Mouse (Mus musculus): Measurements from ENCODE around the gene Slc15a2.
A peak's percentile ranks its signal among the peaks of the same experiment; 100 is the strongest.

The Slc15a2 gene

DNA sequence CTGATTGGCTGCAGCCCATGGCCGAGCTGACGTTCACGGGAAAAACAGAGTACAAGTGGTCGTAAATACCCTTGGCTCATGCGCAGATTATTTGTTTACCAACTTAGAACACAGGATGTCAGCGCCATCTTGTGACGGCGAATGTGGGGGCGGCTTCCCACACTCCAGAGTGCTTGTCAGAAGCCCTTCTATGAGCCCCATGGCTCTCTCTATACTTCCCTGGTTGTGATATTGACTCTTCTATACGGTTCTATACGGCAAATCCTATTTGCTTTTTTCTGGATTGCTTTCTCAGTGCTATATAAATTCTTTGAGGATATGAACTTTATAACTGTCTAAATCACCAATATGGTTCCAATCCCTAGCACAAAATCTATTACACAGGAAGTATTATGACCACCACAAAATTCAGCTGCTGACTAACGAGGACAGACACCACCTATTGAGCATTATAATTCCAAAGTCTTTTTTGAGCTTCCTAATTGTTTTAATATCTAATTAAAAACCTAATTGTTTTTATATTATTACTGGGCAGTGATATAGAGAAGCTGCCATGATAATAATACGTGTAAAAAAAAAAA lies 14.5 kb downstream of the Slc15a2 start:
- DNase-seq (ENCODE audit: low read depth, low spot score), result peak; percentile 71

DNA sequence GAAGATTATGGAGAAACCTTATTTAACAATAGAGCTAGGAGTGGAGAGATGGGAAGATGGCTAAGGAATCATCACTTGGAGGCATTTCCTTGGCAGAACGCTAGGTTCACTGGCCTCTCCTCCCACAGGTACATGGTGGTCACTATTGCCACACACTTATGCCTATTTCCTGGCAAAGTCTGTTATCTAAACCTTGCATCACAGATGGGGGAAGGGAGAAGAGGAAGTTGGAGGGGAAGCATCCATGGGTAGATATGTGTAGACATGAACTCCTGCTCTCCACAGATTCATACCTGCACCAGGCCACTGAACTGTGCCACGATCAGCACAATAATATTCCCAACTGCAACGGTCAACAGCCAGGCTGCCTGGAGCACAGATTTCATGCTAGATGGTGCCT lies 32.8 kb downstream of the Slc15a2 start:
- no peak for DNase-seq (ENCODE audit: low read depth, low spot score)

DNA sequence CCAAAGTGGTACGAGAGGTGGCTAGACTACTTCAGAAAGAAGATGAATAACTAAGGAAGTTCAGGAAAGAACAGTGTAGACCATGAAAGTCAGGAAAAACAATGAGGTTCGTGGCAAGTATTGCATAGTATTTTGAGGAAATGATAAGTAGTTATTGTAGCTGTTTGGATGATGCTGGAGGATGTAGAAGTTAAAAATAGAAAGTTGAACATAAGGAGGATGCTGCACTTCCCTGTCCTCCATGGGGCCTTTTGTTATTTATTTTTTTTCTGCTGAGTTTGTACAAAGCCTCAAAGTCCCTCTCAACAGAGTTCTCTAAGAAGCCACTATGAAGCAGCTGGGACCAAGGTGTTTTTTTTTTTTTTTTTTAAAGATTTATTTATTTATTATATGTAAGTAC lies 37.0 kb downstream of the Slc15a2 start:
- no peak for DNase-seq (ENCODE audit: low read depth, low spot score)

DNA sequence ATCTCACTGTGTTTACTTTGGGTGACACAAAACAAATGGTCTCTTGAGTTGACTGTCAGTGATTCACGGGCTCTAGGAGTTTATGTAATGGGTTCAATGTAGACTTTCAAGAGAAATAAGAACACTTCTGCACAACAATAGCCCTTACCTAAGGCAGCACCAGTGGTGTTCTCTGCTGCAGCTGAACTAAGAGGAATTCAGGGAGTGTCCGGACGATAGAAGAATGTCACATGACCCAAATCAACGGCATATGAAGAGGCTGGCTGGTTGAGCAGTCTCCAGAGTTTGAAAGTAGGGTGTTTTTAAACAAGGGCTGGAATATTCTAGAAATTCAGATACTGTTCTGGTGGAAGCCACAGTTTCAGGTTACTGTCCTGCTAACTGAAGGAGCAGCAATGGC lies 37.7 kb downstream of the Slc15a2 start:
- DNase-seq (ENCODE audit: low read depth, low spot score), result no peak

DNA sequence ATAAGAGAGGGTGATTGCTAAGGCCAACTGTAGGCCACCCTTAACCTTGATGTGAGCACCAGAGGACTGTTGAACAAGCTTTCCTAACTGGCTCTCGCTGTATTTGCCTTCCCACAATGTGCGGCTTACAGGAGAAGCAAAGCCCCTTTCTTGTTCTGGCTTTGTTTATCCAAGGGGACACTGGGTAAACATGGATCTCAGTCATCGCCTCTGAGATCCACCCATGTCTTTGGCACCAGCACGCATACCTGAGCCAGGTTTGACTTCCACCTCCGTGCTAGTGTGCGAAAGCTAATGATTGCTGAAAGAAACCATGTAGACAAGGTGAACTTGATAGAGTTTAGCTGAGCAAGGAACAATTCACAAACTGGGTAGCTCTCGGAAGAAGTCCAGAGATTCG lies 41.2 kb downstream of the Slc15a2 start:
- DNase-seq (ENCODE audit: low read depth, low spot score), result no peak

DNA sequence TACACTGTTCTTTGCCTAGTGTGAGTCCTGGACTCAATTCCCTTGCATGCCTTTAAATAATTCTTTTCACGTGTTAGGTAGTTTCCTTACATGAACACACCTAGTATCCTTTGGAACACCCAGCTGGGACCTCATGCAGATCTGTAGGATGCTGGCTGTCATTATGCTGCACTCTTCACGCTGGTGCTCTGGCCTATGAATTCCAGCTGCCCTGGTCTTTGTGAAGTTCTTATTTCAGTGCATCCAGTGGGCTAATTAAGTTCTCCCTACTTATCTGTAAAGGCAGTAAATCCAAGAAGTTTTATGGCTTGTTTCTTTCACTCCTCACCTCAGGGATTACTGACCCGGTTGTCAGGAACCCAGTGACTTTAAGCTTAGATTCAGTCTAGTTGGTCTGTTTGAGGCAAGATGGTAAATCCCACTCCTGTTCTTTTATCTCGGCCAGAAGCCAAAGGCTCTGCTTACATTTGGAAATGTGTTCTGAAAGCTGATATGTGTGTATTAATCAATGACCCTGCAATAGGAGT lies 45.3 kb downstream of the Slc15a2 start:
- DNase-seq (ENCODE audit: low read depth, low spot score), result no peak

DNA sequence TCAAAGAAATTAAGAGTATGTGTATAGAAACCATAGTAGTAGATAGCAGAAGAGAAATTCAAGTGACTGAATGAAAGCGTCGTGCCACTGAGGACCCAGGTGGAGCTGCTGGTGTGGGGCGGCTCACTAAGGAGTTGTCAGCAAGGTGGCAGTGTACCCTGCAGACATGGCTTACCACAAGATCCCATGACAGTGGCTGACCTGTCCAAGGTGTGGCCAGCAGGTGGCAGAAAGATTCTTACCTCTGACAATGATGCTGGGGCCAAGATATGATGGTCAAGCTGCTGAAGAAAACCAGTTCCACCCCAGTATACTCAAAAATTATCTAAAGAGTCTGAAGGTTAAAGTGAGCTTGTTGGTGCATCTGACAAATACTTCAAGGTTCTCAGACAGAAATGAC lies 49.3 kb downstream of the Slc15a2 start:
- DNase-seq (ENCODE audit: low read depth, low spot score), result no peak

DNA sequence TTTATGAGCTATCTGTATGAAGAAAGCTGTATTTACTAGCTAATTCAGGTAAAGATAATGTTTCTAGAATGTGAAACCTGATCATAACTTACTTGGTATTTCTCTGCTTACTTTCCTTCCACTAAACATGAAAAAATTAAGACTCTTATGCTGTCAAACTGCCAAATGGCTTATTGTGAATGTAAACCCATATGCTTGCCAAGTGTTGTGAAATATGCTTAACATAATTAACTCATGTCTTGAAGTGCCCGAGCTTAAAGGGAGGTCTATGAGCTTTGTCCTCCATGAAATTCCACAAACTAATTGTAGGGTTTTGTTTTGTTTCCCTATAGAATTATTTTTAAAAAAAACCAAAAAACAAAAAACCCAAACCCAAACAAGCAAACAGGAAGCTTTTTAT lies 50.9 kb downstream of the Slc15a2 start:
- no peak for DNase-seq (ENCODE audit: low read depth, low spot score)

DNA sequence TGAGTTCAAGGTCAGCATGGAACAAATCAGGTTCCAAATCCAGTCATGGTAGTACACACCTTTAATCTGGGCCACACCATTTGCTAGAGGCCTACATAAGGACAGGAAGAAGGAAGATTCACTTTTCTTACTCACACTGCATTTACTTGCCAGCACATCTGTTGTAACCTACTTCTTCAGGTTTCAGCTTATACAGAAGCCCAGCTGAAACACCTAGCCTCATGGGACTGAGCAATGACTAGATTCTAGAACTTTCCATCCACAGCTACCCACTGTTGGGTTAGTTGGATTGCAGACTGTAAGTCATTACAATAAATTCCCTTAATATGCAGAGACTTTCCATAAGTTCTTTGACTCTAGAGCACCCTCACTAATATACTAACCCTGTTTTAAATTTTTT lies 52.2 kb downstream of the Slc15a2 start:
- no peak for DNase-seq (ENCODE audit: low read depth, low spot score)

DNA sequence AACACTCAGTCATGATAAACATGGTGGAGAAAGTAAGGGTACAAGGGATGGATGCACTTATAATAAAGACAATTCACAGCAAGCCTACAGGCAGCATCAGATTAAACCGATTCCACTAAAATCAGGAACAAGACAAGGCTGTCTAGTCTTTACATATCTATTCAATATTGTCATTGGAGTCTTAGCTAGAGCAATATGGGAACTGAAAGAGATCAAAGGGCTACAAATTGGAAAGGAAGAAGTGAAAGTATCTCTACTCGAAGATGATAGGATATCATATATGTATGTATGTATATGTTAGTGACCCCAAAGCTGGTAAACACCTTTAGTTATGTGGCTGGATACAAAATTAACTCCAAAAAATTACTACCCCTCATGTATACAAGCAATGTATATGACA lies 55.8 kb downstream of the Slc15a2 start:
- DNase-seq (ENCODE audit: low read depth, low spot score), result no peak

DNA sequence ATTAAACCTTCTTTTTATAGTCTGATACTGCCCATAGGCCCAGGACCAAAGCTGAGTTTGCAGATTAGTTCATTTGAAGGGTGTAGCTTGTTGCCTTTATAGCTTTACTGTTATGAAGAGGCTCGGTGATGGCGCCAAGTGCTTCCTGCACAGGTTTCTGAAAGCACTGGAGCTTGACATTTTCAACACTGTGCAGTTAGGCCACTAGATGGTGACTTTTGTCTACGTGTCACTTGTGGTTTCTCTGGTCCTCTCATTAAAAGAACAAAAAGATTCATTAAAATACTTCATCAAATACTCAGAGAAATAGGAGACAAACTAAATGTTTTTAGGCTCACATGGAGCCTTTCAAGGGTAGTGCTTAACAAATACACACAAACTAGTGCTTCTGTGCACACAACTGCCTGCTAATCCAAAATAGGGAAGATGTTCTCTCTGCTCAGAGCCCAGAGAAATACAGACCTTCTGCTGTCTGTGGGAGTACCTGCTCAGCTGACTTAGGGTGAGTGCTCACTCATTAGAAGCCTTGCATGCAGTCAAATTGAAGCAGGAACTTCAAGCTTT lies 60.8 kb downstream of the Slc15a2 start:
- DNase-seq (ENCODE audit: low read depth, low spot score), result peak; percentile 7

DNA sequence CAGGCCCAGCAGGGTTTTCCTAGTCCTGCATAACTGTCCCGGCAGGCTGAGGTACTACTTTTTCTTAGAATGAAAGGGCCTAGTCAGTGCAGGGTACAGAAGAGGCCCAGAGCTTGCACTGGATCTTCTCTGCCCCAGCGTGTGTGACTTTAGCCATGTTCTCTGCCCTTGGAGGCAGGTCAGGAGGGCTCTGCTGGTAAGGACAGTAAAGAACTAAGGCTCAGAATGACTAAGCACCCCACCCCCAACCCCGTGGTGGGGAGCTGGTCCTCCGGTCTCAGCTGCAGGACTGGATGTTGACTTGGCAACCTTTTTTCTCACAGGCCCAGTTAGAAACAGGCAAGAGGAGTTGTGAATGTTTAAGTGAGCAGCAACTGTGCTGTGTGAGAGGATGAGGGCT lies 62.0 kb downstream of the Slc15a2 start:
- no peak for DNase-seq (ENCODE audit: low read depth, low spot score)

DNA sequence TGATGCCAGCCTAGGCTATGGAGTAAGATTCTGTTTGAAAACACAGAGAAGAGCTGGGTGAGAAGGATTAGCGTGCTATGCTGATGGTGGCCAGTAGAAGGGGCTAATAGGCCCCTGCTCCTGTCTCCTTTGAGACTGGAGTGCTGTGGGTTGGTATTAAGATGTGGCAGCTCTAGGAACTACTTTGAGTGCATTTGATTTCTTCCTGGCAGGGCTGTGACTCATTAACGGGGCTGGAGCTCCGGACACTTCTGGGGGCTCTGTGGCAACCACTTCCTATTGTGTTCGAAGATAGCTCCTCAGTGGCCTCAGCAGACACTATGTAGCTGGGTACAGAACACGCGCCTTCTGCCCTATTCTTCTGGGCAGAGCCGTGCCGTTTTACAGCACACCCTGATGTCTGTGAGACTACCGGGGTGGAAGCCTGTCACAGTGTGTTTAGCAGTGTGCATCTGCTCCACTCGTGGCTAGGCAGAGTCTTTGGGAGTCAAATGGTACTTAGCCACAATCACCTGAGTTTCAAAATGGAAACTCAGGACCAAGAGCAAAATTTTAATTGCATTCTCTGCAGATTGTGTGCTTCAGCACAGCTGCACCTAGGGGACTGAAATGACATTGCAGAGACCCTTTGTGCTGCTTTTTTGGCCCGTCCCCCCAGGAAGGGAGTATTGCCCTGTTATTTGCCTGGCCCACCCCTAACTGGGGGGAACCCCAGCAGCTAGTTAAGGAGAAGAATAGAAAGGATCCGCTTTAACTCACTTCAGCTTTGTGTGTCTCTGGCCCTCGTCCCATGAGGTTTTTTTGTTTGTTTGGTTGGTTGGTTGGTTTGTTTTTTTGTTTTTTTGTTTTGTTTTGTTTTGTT lies 64.3 kb downstream of the Slc15a2 start:
- DNase-seq (ENCODE audit: low read depth, low spot score), result peak; percentile 14

DNA sequence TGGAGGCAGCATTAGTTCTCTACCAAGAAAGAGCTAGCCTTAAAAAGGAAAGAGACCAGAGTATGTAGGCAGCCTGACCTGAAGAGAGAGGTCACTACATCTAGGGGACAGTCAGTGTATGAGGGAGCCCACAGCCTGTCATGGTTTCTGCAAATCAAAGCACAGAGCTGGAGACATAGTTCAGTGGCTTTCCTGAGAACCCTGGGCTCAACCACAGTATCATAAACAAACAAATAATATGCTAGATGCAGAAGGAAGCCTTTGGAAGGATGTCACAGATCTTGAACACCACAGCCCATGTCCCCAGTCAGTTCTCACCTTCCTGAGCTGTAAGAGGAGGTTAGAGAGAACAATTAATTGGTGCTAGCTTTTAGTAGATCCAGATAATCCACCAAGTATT lies 66.1 kb downstream of the Slc15a2 start:
- no peak for DNase-seq (ENCODE audit: low read depth, low spot score)

DNA sequence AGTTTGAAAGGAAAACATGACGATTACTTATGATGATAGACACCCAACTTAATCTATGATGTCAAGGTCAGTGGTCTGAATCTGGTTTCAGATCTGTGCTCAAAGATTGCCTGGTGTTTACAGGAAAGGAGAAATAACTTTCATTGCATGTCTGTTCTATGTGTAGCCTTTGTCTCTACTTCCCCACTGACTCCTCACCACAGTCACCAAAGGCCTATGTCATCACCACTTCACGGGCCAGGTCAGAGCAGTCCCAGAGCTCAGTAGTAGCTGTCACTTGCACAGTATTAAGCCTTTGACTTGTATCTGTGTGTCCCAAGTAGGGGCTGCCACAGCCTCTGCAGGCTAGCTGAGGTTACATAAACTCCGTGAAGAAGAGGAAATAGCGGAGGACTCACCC lies 67.3 kb downstream of the Slc15a2 start:
- DNase-seq (ENCODE audit: low read depth, low spot score), result no peak

DNA sequence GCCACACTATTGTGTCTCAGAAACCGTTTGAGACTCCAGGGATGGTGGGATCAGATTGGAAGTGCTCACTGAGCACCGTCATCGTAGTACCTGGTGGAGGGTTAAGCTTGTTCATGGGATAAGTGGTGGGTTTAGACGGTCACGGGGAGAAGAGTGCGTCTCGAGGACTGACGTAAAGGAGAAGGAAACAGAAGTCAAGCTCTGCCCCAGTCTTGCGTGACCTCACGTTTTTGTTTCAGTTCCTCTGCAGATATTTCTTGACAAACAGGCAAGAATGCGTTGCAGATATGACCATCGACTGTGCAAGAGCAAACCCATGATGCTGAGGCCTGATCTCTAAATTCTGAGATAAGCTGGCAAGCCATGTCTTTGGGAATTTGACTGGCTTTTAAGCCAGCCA lies 73.0 kb downstream of the Slc15a2 start:
- no peak for DNase-seq (ENCODE audit: low read depth, low spot score)

DNA sequence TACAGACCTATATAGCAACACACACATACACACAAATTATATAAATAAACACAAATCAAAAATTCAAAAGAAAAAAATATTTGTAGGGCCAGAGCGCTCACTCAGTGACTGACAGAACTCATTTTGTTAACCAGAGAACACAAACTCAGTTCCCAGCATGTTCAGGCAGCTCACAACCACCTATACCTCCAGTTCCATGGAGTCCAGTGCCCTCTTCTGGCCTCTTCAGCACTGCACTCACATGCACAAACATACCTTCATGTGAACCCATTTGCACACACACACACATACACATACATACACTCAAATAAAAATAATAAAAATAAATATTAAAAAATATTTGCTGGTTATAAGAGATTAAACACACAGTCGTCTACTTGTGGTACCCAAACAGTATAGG lies 74.0 kb downstream of the Slc15a2 start:
- DNase-seq (ENCODE audit: low read depth, low spot score), result no peak

DNA sequence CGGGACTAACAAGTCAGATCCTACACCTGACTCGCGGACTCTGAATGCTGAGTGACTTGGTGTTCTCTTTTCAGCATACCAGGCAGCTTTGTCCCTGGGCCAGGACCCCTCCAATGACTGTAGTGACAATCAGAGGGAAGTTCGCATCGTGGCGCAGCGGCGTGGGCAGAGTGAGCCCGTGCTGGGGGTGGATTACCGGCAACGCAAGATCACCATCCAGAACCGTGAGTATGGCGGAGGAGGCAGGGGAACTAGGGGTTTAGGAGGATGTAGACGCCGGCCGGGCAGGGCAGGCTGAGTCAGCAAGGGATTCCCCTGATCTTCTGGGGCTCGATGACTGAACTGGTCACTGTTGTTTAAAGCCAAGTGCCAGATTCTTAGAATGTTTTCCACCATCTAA lies 75.4 kb downstream of the Slc15a2 start:
- no peak for DNase-seq (ENCODE audit: low read depth, low spot score)

DNA sequence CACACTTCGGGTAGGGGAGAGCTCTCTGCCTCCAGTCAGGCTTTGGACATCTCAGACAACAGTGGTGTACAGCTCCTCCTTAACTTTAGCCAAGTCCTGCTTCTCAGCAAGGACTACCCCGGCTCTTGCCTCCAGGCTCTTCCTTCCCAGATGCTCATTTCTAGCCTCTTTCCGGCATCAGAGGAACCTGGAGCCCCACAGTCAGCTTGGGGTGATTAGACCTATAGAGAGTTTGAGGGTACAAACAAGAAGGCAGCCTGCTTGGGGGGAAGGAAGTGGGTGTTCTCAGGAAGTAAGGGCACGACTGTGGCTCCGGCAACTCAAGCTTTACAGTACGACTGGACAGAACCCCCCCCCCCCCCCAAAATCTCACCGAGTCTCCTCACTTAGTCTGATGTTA lies 76.0 kb downstream of the Slc15a2 start:
- DNase-seq (ENCODE audit: low read depth, low spot score), result no peak

DNA sequence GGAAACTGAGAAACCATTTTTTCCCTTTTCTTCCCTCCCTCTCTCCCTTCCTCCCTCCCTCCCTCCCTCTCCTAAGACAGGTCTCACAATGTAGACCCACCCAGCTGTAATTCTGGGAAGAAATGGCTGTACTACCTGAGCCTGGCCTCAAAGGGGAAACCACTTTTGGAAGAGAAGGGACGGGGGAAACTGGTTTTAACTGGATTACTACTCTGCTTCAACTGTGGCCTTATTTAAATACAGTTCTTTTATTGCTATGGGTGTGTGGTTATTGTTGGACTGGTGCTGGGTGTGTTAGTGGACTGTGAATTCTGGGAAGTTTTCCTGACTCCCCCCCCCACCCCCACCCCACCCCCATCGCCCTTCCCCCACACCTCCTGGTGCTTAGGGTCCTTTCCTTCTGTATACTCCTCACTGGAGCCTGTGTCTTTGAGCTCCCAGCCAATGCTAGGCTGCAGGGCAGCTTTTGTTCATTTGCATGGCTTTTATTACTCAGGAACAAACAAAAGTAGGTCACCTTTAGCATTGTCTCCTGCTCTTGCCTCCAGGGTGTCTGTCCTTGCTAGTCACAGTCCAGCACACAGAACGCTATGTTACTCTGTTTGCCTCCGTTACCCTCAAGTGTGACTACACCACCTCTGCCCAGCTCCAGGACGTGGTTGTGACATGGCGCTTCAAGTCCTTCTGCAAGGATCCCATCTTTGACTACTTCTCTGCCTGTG lies 76.9 kb downstream of the Slc15a2 start:
- no peak for DNase-seq (ENCODE audit: low read depth, low spot score)

DNA sequence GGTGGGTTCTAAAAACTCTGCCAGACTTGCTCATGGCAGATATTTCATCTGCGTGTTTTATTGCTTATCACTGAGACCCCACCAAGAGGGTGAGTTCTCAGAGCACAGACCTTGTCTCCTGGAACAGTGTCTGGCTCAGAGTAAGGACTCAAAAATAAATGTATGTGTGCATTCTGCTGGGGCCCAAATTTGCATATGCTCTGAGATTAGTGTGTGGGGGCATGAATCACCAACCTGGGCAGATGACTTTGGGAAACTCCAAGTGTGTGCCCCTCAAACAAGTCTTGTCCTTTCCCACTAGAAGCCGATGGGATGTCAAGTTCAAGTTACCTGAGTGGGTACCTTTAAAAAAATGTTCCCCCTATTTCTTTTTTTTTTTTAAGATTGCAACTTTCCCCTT lies 84.3 kb downstream of the Slc15a2 start:
- DNase-seq (ENCODE audit: low read depth, low spot score), result no peak

All from 3T3-L1 (cell line).